Mouse (Mus musculus) olfactory bulb, adult 2 months (tissue): ENCODE results near the gene Gm28374. TPM values are rescaled to one million over a fixed set of nuclear protein-coding genes. Genes with fewer than 3 reads are reported as not detected.

Experiments
- H3K27ac ChIP-seq: fragments of 200-500 bp; 2 replicates; pipeline ENCODE4 v1.5.1; 2012; ENCODE audit warnings: low read depth, low read length; ENCODE audit not compliant: insufficient read depth
- H3K4me1 ChIP-seq: fragments of 200-500 bp; 2 replicates; pipeline ENCODE4 v1.6.1; 2012; ENCODE audit warnings: low read length; ENCODE audit not compliant: control insufficient read depth, insufficient read depth
- H3K4me3 ChIP-seq: fragments of 200-500 bp; 2 replicates; pipeline ENCODE4 v1.5.1; 2012; ENCODE audit warnings: mild to moderate bottlenecking, low read depth, low read length, moderate library complexity; ENCODE audit not compliant: insufficient read depth
- CTCF ChIP-seq: fragments of 200-500 bp; IDR thresholded peaks from 2 replicates; pipeline ENCODE4 v1.5.1; 2012; ENCODE audit warnings: low read depth, mild to moderate bottlenecking, low read length, moderate library complexity; ENCODE audit not compliant: insufficient read depth
- POLR2A ChIP-seq: fragments of 200-500 bp; IDR thresholded peaks from 2 replicates; pipeline ENCODE4 v1.6.1; 2012; ENCODE audit warnings: mild to moderate bottlenecking, low read depth, low read length, moderate library complexity; ENCODE audit not compliant: insufficient read depth
- WGBS: fragments of 180-500 bp; shearing (Covaris S2); methylation state at CpG from one replicate; pipeline ENCODE4 v1.1.7; 2018; 5-methylcytosine and 5-hydroxymethylcytosine counted together
- polyA plus RNA-seq: library from polyadenylated mRNA; stranded (reverse); fragments of >200 nt; gene quantifications from 2 replicates; pipeline ENCODE4 v1.2.4, GENCODE M21; 2012; ENCODE audit warnings: low replicate concordance; ENCODE audit not compliant: missing spikeins, insufficient read depth, insufficient read length

The Gm28374 gene
- polyA plus RNA-seq, 1 experiment: not detected

- TF ChIP-seq CTCF (no peak), POLR2A (no peak)
Measured at GRCm38 (mm10) chr19:6071261-6071660, 10.8 kb downstream of the Gm28374 start.

GRCm38 (mm10) chr19:6070571-6071250, 11.3 kb downstream of the Gm28374 start:
- WGBS: 88% methylated on average over 31 of the region's 31 CpGs
- no peak overlapping the region for H3K27ac ChIP-seq
- TF ChIP-seq CTCF (no peak), POLR2A (no peak)

More at GRCm38 (mm10) chr19:6071261-6071660, 10.8 kb downstream of the Gm28374 start:
- peaks cover 22% of the 10 kb centered on the region for H3K4me1 ChIP-seq
- 92% methylated on average over 19 of the region's 19 CpGs for whole genome bisulfite sequencing
- no peak overlapping the region for H3K4me3 ChIP-seq
- no peak overlapping the region for H3K27ac ChIP-seq

GRCm38 (mm10) chr19:6069851-6070250, 12.2 kb downstream of the Gm28374 start:
- WGBS: 90% methylated on average over 10 of the region's 10 CpGs
- Histone ChIP-seq H3K4me1 (peaks cover 19% of the 10 kb centered on the region), H3K27ac (no peak overlapping the region), H3K4me3 (no peak overlapping the region)
- TF ChIP-seq POLR2A (no peak), CTCF (no peak)

More at GRCm38 (mm10) chr19:6070571-6071250, 11.3 kb downstream of the Gm28374 start:
- peaks cover 19% of the 10 kb centered on the region for H3K4me1 ChIP-seq
- no peak overlapping the region for H3K4me3 ChIP-seq

- TF ChIP-seq POLR2A (no peak), CTCF (no peak)
- 88% methylated on average over 4 of the region's 4 CpGs for WGBS
- Histone ChIP-seq H3K27ac (no peak overlapping the region), H3K4me3 (no peak overlapping the region), H3K4me1 (peaks cover 19% of the 10 kb centered on the region)
Measured at GRCm38 (mm10) chr19:6068951-6069350, 13.1 kb downstream of the Gm28374 start.

- TF ChIP-seq POLR2A (0 out of 2 replicates have a peak, but pooled peaks have one; percentile 38), CTCF (no peak)
- 10% methylated on average over 33 of the region's 33 CpGs for WGBS
- Histone ChIP-seq H3K4me3 (peak within 1 kb of the TSS; percentile 59), H3K4me1 (peaks cover 23% of the 10 kb centered on the region), H3K27ac (peak within 1 kb of the TSS; percentile 67)
Measured at GRCm38 (mm10) chr19:6067724-6068415, 14.2 kb downstream of the Gm28374 start, which contains the start of gene Tm7sf2. TSS of gene Tm7sf2 (minus strand) at chr19:6068373.

- Histone ChIP-seq H3K4me3 (peak overlapping the region; percentile 59), H3K4me1 (peaks cover 26% of the 10 kb centered on the region), H3K27ac (peak overlapping the region; percentile 67)
- under 1% methylated on average over 30 of the region's 30 CpGs for WGBS
- no peak for TF ChIP-seq POLR2A
- peak; percentile 88 for TF ChIP-seq CTCF
Measured at GRCm38 (mm10) chr19:6067011-6067723, 14.9 kb downstream of the Gm28374 start.

- peaks cover 32% of the 10 kb centered on the region for H3K4me1 ChIP-seq
- H3K27ac ChIP-seq: no peak overlapping the region
- TF ChIP-seq POLR2A (no peak), CTCF (no peak)
- WGBS: 27% methylated on average over 5 of the region's 5 CpGs
- H3K4me3 ChIP-seq: peak overlapping the region; percentile 59
Measured at GRCm38 (mm10) chr19:6066571-6066970, 15.5 kb downstream of the Gm28374 start.

GRCm38 (mm10) chr19:6063081-6063480, 19.0 kb downstream of the Gm28374 start:
- 94% methylated on average over 6 of the region's 6 CpGs for whole genome bisulfite sequencing
- H3K27ac ChIP-seq: no peak overlapping the region

GRCm38 (mm10) chr19:6062418-6062817, 19.6 kb downstream of the Gm28374 start:
- H3K27ac ChIP-seq: no peak overlapping the region
- TF ChIP-seq POLR2A: no peak
- no peak for TF ChIP-seq CTCF
- WGBS: 60% methylated on average over 5 of the region's 5 CpGs

More at GRCm38 (mm10) chr19:6063081-6063480, 19.0 kb downstream of the Gm28374 start:
- Histone ChIP-seq H3K4me1 (peaks cover 33% of the 10 kb centered on the region), H3K4me3 (no peak overlapping the region)
- TF ChIP-seq POLR2A (no peak), CTCF (no peak)

More at GRCm38 (mm10) chr19:6062418-6062817, 19.6 kb downstream of the Gm28374 start:
- Histone ChIP-seq H3K4me3 (peak overlapping the region; percentile 90), H3K4me1 (peaks cover 27% of the 10 kb centered on the region)
